Mouse (Mus musculus): Measurements from ENCODE around the gene Zfand3. TPM values are rescaled to one million over a fixed set of nuclear protein-coding genes. Genes with fewer than 3 reads are reported as not detected.

The Zfand3 gene
- polyA plus RNA-seq, 2 experiments, result 9.6 to 19.2 TPM

DNA sequence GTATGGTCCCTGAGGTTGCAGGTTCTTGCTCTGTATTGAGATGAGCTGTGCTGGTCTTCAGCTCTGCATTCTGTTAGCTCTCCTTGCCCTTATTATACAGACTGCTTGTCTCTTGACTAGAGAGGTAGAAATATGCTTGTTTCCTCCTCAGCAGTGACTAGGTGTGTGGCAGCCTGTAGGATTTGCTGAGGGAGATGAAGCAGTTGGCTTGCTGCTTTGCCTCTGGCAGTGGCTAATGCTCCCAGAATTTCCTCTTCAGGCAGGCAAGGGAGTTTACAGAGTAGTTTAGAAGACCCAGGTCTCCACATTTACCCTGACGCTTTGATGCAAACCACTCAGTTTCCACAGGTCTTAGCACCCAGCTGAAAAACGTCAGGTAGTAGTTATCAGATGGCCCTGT lies 189.1 kb downstream of the Zfand3 start:
- DNase-seq (ENCODE audit: low read depth in 3 of 3, low spot score in 3 of 3) (no peak), ATAC-seq (ENCODE audit: insufficient read depth) (no peak)
- Histone ChIP-seq H3K9me3 (ENCODE audit: control insufficient read depth, low read length) (no peaks in the 10 kb centered on the region), H3K27me3 (ENCODE audit: control insufficient read depth, insufficient read depth, low read length) (no peaks in the 10 kb centered on the region), H3K27ac (no peak overlapping the region), H3K4me1 (replicated peaks; ENCODE audit: control insufficient read depth in 2 of 2, insufficient read depth in 2 of 2, low read length in 1 of 2) (no peaks in the 10 kb centered on the region), H3K36me3 (replicated peaks; ENCODE audit: control insufficient read depth, insufficient read depth, low read depth) (no peaks in the 10 kb centered on the region), H3K4me3 (ENCODE audit: insufficient read depth in 1 of 2, low read depth in 2 of 2, low read length in 2 of 2) (no peak overlapping the region), H3K4me2 (ENCODE audit: low read depth) (no peak overlapping the region), H3K9ac (replicated peaks) (no peak overlapping the region)
- TF ChIP-seq CTCF (IDR thresholded peaks at IDR 0.05; ENCODE audit: low read depth) (no peak), EP300 (IDR thresholded peaks at IDR 0.05; ENCODE audit: low read depth) (no peak)
- WGBS (ENCODE audit: insufficient replicate concordance), result 58% methylated on average over 2 of the region's 2 CpGs

GRCm38 (mm10) chr17:30194091-30194490 lies 189.6 kb downstream of the Zfand3 start:
- no peak for DNase-seq (ENCODE audit: low read depth in 3 of 3, low spot score in 3 of 3)
- no peak for ATAC-seq (ENCODE audit: insufficient read depth)
- Histone ChIP-seq H3K27me3 (ENCODE audit: control insufficient read depth, insufficient read depth, low read length) (no peaks in the 10 kb centered on the region), H3K4me2 (ENCODE audit: low read depth) (no peak overlapping the region), H3K27ac (no peak overlapping the region), H3K4me3 (ENCODE audit: insufficient read depth in 1 of 2, low read depth in 2 of 2, low read length in 2 of 2) (no peak overlapping the region), H3K9me3 (ENCODE audit: control insufficient read depth, low read length) (no peaks in the 10 kb centered on the region), H3K9ac (replicated peaks) (no peak overlapping the region), H3K4me1 (replicated peaks; ENCODE audit: control insufficient read depth in 2 of 2, insufficient read depth in 2 of 2, low read length in 1 of 2) (no peaks in the 10 kb centered on the region), H3K36me3 (replicated peaks; ENCODE audit: control insufficient read depth, insufficient read depth, low read depth) (no peaks in the 10 kb centered on the region)
- TF ChIP-seq CTCF (IDR thresholded peaks at IDR 0.05; ENCODE audit: low read depth) (no peak), EP300 (IDR thresholded peaks at IDR 0.05; ENCODE audit: low read depth) (no peak)
- 68% methylated on average over 3 of the region's 3 CpGs for WGBS (ENCODE audit: insufficient replicate concordance)

GRCm38 (mm10) chr17:30194629-30195445 lies 190.3 kb downstream of the Zfand3 start:
- DNase-seq (ENCODE audit: low read depth in 3 of 3, low spot score in 3 of 3) (no peak), ATAC-seq (ENCODE audit: insufficient read depth) (no peak)
- TF ChIP-seq EP300 (IDR thresholded peaks at IDR 0.05; ENCODE audit: low read depth) (no peak), CTCF (IDR thresholded peaks at IDR 0.05; ENCODE audit: low read depth) (peak; percentile 23; the same call in 1 of the 2 replicates)
- no peak overlapping the region for H3K4me3 ChIP-seq (ENCODE audit: insufficient read depth in 1 of 2, low read depth in 2 of 2, low read length in 2 of 2)
- no peaks in the 10 kb centered on the region for H3K36me3 ChIP-seq (replicated peaks; ENCODE audit: control insufficient read depth, insufficient read depth, low read depth)
- no peaks in the 10 kb centered on the region for H3K9me3 ChIP-seq (ENCODE audit: control insufficient read depth, low read length)
- no peak overlapping the region for H3K9ac ChIP-seq (replicated peaks)
- no peaks in the 10 kb centered on the region for H3K27me3 ChIP-seq (ENCODE audit: control insufficient read depth, insufficient read depth, low read length)
- no peaks in the 10 kb centered on the region for H3K4me1 ChIP-seq (replicated peaks; ENCODE audit: control insufficient read depth in 2 of 2, insufficient read depth in 2 of 2, low read length in 1 of 2)
- WGBS (ENCODE audit: insufficient replicate concordance), result 74% methylated on average over 11 of the region's 11 CpGs
- H3K4me2 ChIP-seq (ENCODE audit: low read depth), result no peak overlapping the region
- no peak overlapping the region for H3K27ac ChIP-seq

DNA sequence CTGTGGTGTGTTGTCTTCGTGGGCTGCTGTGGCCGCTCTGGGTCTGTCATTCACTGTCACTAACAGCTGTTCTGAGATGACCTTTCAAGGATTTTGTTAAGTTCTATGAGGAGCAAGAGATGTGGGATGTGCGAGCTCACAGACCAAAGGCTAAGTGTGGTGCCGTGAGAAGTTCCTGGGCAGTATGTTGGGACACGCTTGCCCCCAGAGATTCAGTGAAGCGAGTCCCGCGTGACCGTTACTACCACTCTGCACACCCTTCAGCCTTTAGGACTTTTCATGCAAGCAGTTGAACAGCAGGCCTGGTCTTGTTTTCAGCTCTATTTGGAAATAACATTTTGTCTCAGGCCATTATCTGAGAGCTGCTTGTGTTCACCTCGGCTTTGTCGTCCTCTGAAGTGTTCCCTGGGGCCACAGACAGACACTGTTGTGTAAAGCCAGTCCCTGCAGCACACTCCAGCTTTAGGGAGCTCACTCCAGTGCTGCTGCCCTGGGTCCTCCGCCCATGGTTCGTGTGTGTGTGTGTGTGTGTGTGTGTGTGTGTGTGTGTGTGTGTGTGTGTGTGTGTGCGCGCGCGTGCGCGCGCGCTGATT lies 191.2 kb downstream of the Zfand3 start:
- Histone ChIP-seq H3K27ac (no peak overlapping the region), H3K9ac (replicated peaks) (no peak overlapping the region), H3K4me1 (replicated peaks; ENCODE audit: control insufficient read depth in 2 of 2, insufficient read depth in 2 of 2, low read length in 1 of 2) (no peaks in the 10 kb centered on the region), H3K9me3 (ENCODE audit: control insufficient read depth, low read length) (no peaks in the 10 kb centered on the region), H3K27me3 (ENCODE audit: control insufficient read depth, insufficient read depth, low read length) (no peaks in the 10 kb centered on the region), H3K4me3 (ENCODE audit: insufficient read depth in 1 of 2, low read depth in 2 of 2, low read length in 2 of 2) (no peak overlapping the region), H3K4me2 (ENCODE audit: low read depth) (no peak overlapping the region), H3K36me3 (replicated peaks; ENCODE audit: control insufficient read depth, insufficient read depth, low read depth) (no peaks in the 10 kb centered on the region)
- DNase-seq (ENCODE audit: low read depth in 3 of 3, low spot score in 3 of 3), result no peak
- TF ChIP-seq CTCF (IDR thresholded peaks at IDR 0.05; ENCODE audit: low read depth) (no peak), EP300 (IDR thresholded peaks at IDR 0.05; ENCODE audit: low read depth) (no peak)
- ATAC-seq (ENCODE audit: insufficient read depth), result no peak
- WGBS (ENCODE audit: insufficient replicate concordance), result 83% methylated on average over 21 of the region's 21 CpGs

Measured in liver, embryonic 14.5 days (tissue).